Mouse (Mus musculus): Measurements from ENCODE around the gene Exoc2. TPM values are rescaled to one million over a fixed set of nuclear protein-coding genes. Genes with fewer than 3 reads are reported as not detected.

Gene Exoc2
- polyA plus RNA-seq, 1 experiment from 2014 or later = 27.4 TPM

GRCm38 (mm10) chr13:30990233-30990632 lies 16.3 kb upstream of the Exoc2 start:
- Histone ChIP-seq H3K4me3 (replicated peaks) (no peak overlapping the region), H3K27me3 (peaks cover 10% of the 10 kb centered on the region), H3K9me3 (replicated peaks) (no peaks in the 10 kb centered on the region), H3K4me2 (replicated peaks) (no peak overlapping the region), H3K36me3 (no peaks in the 10 kb centered on the region), H3K27ac (replicated peaks) (no peak overlapping the region), H3K4me1 (peaks cover 11% of the 10 kb centered on the region; the same call in 1 of the 2 replicates), H3K9ac (no peak overlapping the region)
- WGBS = 68% methylated on average over 9 of the region's 9 CpGs
- no peak for ATAC-seq (ENCODE audit: insufficient number of reproducible peaks, low FRiP score, low TSS enrichment, low read depth)

- WGBS = 68% methylated on average over 10 of the region's 10 CpGs
- H3K4me2 ChIP-seq (replicated peaks) = no peak overlapping the region
- no peak for ATAC-seq (ENCODE audit: insufficient number of reproducible peaks, low FRiP score, low TSS enrichment, low read depth)
Measured at GRCm38 (mm10) chr13:30989710-30990109, 15.8 kb upstream of the Exoc2 start.

GRCm38 (mm10) chr13:30987686-30988085 lies 13.8 kb upstream of the Exoc2 start:
- Histone ChIP-seq H3K27ac (replicated peaks) (no peak overlapping the region), H3K4me3 (replicated peaks) (no peak overlapping the region), H3K4me2 (replicated peaks) (no peak overlapping the region), H3K9ac (no peak overlapping the region), H3K9me3 (replicated peaks) (no peaks in the 10 kb centered on the region), H3K4me1 (peaks cover 12% of the 10 kb centered on the region; the same call in 1 of the 2 replicates), H3K27me3 (peaks cover 10% of the 10 kb centered on the region), H3K36me3 (no peaks in the 10 kb centered on the region)
- WGBS = 80% methylated on average over 2 of the region's 2 CpGs
- no peak for ATAC-seq (ENCODE audit: insufficient number of reproducible peaks, low FRiP score, low TSS enrichment, low read depth)

More at GRCm38 (mm10) chr13:30989710-30990109, 15.8 kb upstream of the Exoc2 start:
- H3K27ac ChIP-seq (replicated peaks) = no peak overlapping the region
- H3K4me3 ChIP-seq (replicated peaks) = no peak overlapping the region
- H3K36me3 ChIP-seq = no peaks in the 10 kb centered on the region
- H3K9ac ChIP-seq = no peak overlapping the region
- H3K9me3 ChIP-seq (replicated peaks) = no peaks in the 10 kb centered on the region
- H3K27me3 ChIP-seq = peaks cover 10% of the 10 kb centered on the region
- H3K4me1 ChIP-seq = peaks cover 12% of the 10 kb centered on the region; the same call in 1 of the 2 replicates

GRCm38 (mm10) chr13:30986934-30987455 lies 13.1 kb upstream of the Exoc2 start:
- Histone ChIP-seq H3K27me3 (peaks cover 10% of the 10 kb centered on the region), H3K9me3 (replicated peaks) (no peaks in the 10 kb centered on the region), H3K4me2 (replicated peaks) (no peak overlapping the region), H3K4me3 (replicated peaks) (no peak overlapping the region), H3K36me3 (no peaks in the 10 kb centered on the region), H3K4me1 (peaks cover 12% of the 10 kb centered on the region; the same call in 1 of the 2 replicates), H3K9ac (no peak overlapping the region), H3K27ac (replicated peaks) (no peak overlapping the region)
- ATAC-seq (ENCODE audit: insufficient number of reproducible peaks, low FRiP score, low TSS enrichment, low read depth) = no peak
- WGBS = 56% methylated on average over 10 of the region's 10 CpGs

GRCm38 (mm10) chr13:30985598-30986466 lies 11.9 kb upstream of the Exoc2 start:
- no peaks in the 10 kb centered on the region for H3K9me3 ChIP-seq (replicated peaks)
- H3K4me2 ChIP-seq (replicated peaks) = peak overlapping the region; percentile 67
- H3K27me3 ChIP-seq = peaks cover 10% of the 10 kb centered on the region
- H3K4me1 ChIP-seq = peaks cover 12% of the 10 kb centered on the region; the same call in 1 of the 2 replicates
- WGBS = 12% methylated on average over 27 of the region's 27 CpGs
- H3K27ac ChIP-seq (replicated peaks) = peak overlapping the region; percentile 70
- H3K9ac ChIP-seq = 0 out of 2 replicates have a peak overlapping the region, but pooled peaks have one; percentile 16
- no peaks in the 10 kb centered on the region for H3K36me3 ChIP-seq
- peak; percentile 72 for ATAC-seq (ENCODE audit: insufficient number of reproducible peaks, low FRiP score, low TSS enrichment, low read depth)
- H3K4me3 ChIP-seq (replicated peaks) = peak overlapping the region; percentile 39

- no peak for ATAC-seq (ENCODE audit: insufficient number of reproducible peaks, low FRiP score, low TSS enrichment, low read depth)
- peak overlapping the region; percentile 39 for H3K4me3 ChIP-seq (replicated peaks)
- H3K4me1 ChIP-seq = peaks cover 12% of the 10 kb centered on the region; the same call in 1 of the 2 replicates
- no peaks in the 10 kb centered on the region for H3K36me3 ChIP-seq
- H3K27ac ChIP-seq (replicated peaks) = peak overlapping the region; percentile 70
- H3K27me3 ChIP-seq = peaks cover 10% of the 10 kb centered on the region
- H3K4me2 ChIP-seq (replicated peaks) = peak overlapping the region; percentile 67
- no peak overlapping the region for H3K9ac ChIP-seq
- H3K9me3 ChIP-seq (replicated peaks) = no peaks in the 10 kb centered on the region
- WGBS = 9% methylated on average over 13 of the region's 13 CpGs
Measured at GRCm38 (mm10) chr13:30985275-30985597, 11.3 kb upstream of the Exoc2 start.

GRCm38 (mm10) chr13:30981666-30982065 lies 7.8 kb upstream of the Exoc2 start:
- no peak for ATAC-seq (ENCODE audit: insufficient number of reproducible peaks, low FRiP score, low TSS enrichment, low read depth)
- H3K36me3 ChIP-seq = no peaks in the 10 kb centered on the region
- H3K4me3 ChIP-seq (replicated peaks) = no peak overlapping the region
- H3K9ac ChIP-seq = no peak overlapping the region
- WGBS = 72% methylated on average over 1 of the region's 1 CpGs
- H3K4me1 ChIP-seq = peaks cover 12% of the 10 kb centered on the region; the same call in 1 of the 2 replicates
- peaks cover 2% of the 10 kb centered on the region; the same call in 1 of the 2 replicates for H3K27me3 ChIP-seq
- H3K9me3 ChIP-seq (replicated peaks) = no peaks in the 10 kb centered on the region
- no peak overlapping the region for H3K27ac ChIP-seq (replicated peaks)
- no peak overlapping the region for H3K4me2 ChIP-seq (replicated peaks)

GRCm38 (mm10) chr13:30978224-30978623 lies 4.3 kb upstream of the Exoc2 start:
- Histone ChIP-seq H3K4me3 (replicated peaks) (no peak overlapping the region), H3K36me3 (no peaks in the 10 kb centered on the region), H3K27ac (replicated peaks) (no peak overlapping the region), H3K9me3 (replicated peaks) (no peaks in the 10 kb centered on the region), H3K4me2 (replicated peaks) (no peak overlapping the region), H3K27me3 (no peaks in the 10 kb centered on the region), H3K4me1 (peaks cover 5% of the 10 kb centered on the region; the same call in 1 of the 2 replicates), H3K9ac (no peak overlapping the region)
- ATAC-seq (ENCODE audit: insufficient number of reproducible peaks, low FRiP score, low TSS enrichment, low read depth) = no peak
- 59% methylated on average over 4 of the region's 4 CpGs for WGBS

- Histone ChIP-seq H3K27me3 (no peaks in the 10 kb centered on the region), H3K4me1 (peaks cover 5% of the 10 kb centered on the region; the same call in 1 of the 2 replicates), H3K36me3 (no peaks in the 10 kb centered on the region), H3K9ac (no peak overlapping the region), H3K4me3 (replicated peaks) (no peak overlapping the region), H3K9me3 (replicated peaks) (no peaks in the 10 kb centered on the region), H3K27ac (replicated peaks) (no peak overlapping the region), H3K4me2 (replicated peaks) (no peak overlapping the region)
- 37% methylated on average over 8 of the region's 8 CpGs for WGBS
- ATAC-seq (ENCODE audit: insufficient number of reproducible peaks, low FRiP score, low TSS enrichment, low read depth) = no peak
Measured at GRCm38 (mm10) chr13:30976536-30977084, 2.7 kb upstream of the Exoc2 start.

GRCm38 (mm10) chr13:30974247-30974630 lies 346 bp upstream of the Exoc2 start:
- ATAC-seq (ENCODE audit: insufficient number of reproducible peaks, low FRiP score, low TSS enrichment, low read depth) = no peak
- H3K4me2 ChIP-seq (replicated peaks) = peak overlapping the region; percentile 55
- no peaks in the 10 kb centered on the region for H3K9me3 ChIP-seq (replicated peaks)
- H3K27me3 ChIP-seq = no peaks in the 10 kb centered on the region
- peak overlapping the region; percentile 63; the same call in 1 of the 2 replicates for H3K9ac ChIP-seq
- H3K4me1 ChIP-seq = peaks cover 5% of the 10 kb centered on the region; the same call in 1 of the 2 replicates
- WGBS = 20% methylated on average over 5 of the region's 5 CpGs
- H3K36me3 ChIP-seq = no peaks in the 10 kb centered on the region
- peak overlapping the region; percentile 78 for H3K4me3 ChIP-seq (replicated peaks)
- no peak overlapping the region for H3K27ac ChIP-seq (replicated peaks)

GRCm38 (mm10) chr13:30972102-30972501 lies 1.8 kb downstream of the Exoc2 start:
- no peak overlapping the region for H3K4me2 ChIP-seq (replicated peaks)
- H3K9me3 ChIP-seq (replicated peaks) = no peaks in the 10 kb centered on the region
- 94% methylated on average over 2 of the region's 2 CpGs for WGBS
- H3K4me3 ChIP-seq (replicated peaks) = no peak overlapping the region
- no peaks in the 10 kb centered on the region for H3K27me3 ChIP-seq
- no peaks in the 10 kb centered on the region for H3K36me3 ChIP-seq
- H3K9ac ChIP-seq = no peak overlapping the region
- no peak overlapping the region for H3K27ac ChIP-seq (replicated peaks)
- peaks cover 5% of the 10 kb centered on the region; the same call in 1 of the 2 replicates for H3K4me1 ChIP-seq
- no peak for ATAC-seq (ENCODE audit: insufficient number of reproducible peaks, low FRiP score, low TSS enrichment, low read depth)
